Mouse (Mus musculus): ENCODE results near the gene Mau2.
"Not testable (repeated sequence)": the region's sequence is repeated elsewhere in the genome, so short reads cannot be mapped to it uniquely, and the experiment has no call there.

Gene Mau2

GRCm38 (mm10) chr8:70023596-70023995, 18.9 kb downstream of the Mau2 start:
- no peak for DNase-seq

GRCm38 (mm10) chr8:70015017-70015416, 27.5 kb downstream of the Mau2 start:
- no peak for DNase-seq

GRCm38 (mm10) chr8:70012763-70013162, 29.8 kb downstream of the Mau2 start:
- DNase-seq: no peak

- no peak for DNase-seq
Observed at GRCm38 (mm10) chr8:70012350-70012749, 30.2 kb downstream of the Mau2 start.

DNA sequence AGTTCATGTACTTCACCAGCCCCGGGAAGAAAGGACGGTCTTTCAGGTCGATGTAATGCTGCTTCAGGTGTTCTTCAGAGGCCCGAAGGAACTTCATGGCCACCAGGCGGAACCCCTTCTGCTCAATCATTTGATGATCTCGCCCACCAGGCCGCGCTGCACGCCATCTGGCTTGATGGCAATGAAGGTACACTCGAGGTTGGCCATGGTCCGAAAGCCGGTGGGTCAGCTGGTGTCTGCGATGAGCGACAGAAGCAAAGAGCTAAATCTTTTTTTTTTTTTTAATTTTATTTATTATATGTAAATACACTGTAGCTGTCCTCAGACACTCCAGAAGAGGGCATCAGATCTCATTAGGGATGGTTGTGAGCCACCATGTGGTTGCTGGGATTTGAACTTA, 31.7 kb downstream of the Mau2 start:
- not testable (repeated sequence) for DNase-seq

DNA sequence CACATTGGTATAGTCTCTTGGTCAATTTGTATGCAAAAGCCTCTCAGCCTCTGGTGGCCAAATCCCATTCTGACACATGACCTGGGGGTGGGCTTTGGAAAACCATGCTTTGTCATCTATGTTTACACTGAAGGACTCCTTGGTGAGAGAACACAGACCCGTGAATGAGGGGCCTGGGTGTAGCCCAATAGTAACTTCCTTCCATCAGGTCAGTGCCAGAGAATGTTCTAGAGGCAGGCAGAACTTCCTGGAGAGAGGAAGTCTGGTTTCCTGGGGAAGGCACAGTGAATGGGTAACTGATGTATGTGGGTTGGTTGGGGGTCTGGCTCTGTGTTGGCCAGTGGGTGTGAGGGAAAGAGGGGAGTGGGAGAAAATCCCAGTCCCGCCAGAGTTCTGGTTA, 37.4 kb downstream of the Mau2 start:
- no peak for DNase-seq

DNA sequence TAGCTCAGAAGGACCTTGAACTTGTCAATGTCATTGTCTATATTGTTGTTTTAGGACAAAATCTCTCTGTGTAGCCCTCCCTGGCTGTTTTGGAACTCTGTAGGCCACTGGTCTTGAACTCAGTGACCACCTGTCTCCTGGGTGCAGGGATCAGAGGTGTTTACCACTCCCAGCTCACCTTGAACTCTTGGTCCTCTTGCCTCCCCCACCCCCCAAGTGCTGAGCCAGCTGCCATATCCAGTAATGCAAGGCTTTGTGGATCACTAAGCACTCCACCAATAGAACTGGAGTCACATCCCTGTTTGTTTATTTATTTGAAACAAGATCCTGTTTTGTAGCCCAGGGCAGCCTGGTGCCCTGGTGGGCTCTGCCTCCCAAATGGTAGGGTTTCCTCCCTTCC, 38.2 kb downstream of the Mau2 start:
- no peak for DNase-seq

- DNase-seq: peak in 1 of 2 experiments; percentile 22
Observed at GRCm38 (mm10) chr8:70003204-70003657, 39.3 kb downstream of the Mau2 start.

DNA sequence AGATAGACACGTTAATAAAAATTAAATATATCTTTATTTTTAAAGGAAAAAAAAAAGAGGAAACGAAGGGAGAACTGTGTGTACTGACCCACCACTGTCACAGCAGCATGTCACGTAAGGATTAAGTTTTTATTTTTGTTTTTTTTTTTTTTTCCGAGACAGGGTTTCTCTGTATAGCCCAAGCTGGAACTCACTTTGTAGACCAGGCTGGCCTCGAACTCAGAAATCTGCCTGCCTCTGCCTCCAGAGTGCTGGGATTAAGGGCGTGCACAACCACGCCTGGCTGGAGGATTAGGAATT, 40.7 kb downstream of the Mau2 start:
- DNase-seq: not testable (repeated sequence)

- peak; percentile 27 to 46 for DNase-seq
Observed at GRCm38 (mm10) chr8:70001176-70001891, 41.2 kb downstream of the Mau2 start.

- DNase-seq: no peak
Observed at GRCm38 (mm10) chr8:70000226-70000625, 42.3 kb downstream of the Mau2 start.

DNA sequence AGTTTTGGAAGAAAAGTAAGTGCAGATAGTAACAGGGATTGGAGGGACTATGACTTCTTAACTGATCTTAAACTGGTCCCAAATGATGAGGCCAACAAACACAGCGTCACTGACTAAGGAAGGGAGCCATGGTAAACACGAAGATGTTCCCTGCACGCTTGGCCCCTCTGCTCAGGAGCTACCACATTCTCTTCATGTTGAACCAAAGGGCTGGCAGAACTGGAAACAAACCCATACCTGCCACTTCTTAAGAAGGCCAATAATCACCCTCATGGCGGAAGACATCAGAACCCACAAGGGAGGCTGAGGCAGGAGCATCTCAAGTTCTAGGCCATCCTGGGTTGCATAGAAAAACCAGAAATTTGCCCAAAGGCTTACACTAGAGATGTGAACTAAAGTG, 43.3 kb downstream of the Mau2 start:
- no peak for DNase-seq

DNA sequence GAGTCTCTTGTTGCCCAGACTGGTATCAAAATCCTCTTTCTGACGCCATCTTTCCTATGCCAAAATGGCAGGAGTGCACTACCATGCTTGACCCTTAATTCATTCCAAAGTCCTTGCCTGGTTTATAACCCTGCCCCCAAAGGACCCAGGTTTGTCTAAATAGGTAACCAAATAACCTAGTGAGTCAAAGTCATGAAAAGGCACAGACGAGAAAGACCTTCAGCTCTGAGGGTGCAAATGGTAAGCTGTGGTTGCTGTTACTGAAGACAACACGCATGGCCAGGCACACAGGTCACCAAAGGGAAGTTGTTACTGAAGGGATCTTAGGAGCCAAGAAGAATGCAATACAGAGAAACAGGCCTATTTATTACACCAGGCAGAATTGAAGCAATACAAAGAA, 43.8 kb downstream of the Mau2 start:
- no peak for DNase-seq

GRCm38 (mm10) chr8:69996589-69997285, 45.8 kb downstream of the Mau2 start:
- DNase-seq: no peak

- DNase-seq: peak; percentile 100
Observed at GRCm38 (mm10) chr8:69995776-69996588, 46.6 kb downstream of the Mau2 start, which contains the start of gene Gatad2a. Gene Gatad2a, minus strand, starts transcription at chr8:69996384.

GRCm38 (mm10) chr8:69995422-69995775, 47.1 kb downstream of the Mau2 start:
- DNase-seq: no peak

DNA sequence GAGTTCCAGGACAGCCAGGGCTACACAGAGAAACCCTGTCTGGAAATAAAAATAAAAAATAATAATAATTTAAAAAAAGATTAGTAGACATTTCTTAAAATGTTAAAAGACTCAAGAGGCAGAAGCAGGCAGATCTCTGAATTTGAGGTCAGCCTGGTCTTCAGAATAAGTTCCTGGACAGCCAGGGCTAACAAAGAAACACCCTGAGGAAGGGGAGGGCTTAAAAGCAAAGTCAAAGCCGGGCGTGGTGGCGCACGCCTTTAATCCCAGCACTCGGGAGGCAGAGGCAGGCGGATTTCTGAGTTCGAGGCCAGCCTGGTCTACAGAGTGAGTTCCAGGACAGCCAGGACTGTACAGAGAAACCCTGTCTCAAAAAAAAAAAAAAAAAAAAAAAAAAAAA, 53.6 kb downstream of the Mau2 start:
- DNase-seq: not testable (repeated sequence)

GRCm38 (mm10) chr8:69987744-69988143, 54.8 kb downstream of the Mau2 start:
- DNase-seq: no peak

GRCm38 (mm10) chr8:69984876-69985553, 57.5 kb downstream of the Mau2 start:
- peak in 1 of 2 experiments; percentile 20 for DNase-seq

DNA sequence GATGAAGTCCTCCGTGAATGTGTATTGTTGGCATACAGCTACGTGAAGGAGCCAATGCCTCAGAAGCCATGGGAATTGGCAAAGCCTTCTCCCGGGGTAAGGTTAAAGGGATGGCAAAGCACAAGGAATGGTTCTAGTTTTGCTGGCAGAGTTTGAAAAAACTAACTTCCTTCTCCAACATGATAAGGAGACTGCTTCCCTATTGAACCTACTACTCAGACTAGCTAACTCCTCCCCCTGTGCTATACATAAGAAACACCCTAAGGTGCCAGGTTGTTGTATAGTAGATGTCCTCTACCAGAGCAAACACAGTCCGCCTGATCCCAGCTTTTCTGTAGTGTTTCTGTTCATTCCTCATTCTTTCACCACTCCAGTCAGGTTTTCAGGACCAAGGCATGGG, 64.1 kb downstream of the Mau2 start:
- DNase-seq: no peak

GRCm38 (mm10) chr8:69974806-69975205, 67.7 kb downstream of the Mau2 start:
- DNase-seq: no peak

- DNase-seq: peak; percentile 85 to 88
Observed at GRCm38 (mm10) chr8:69974194-69974614, 68.3 kb downstream of the Mau2 start.

Measured in thymus, adult 18-20 months (tissue).